Mouse (Mus musculus) liver, embryonic 14.5 days (tissue): Measurements from ENCODE around the gene Rbms3.

ENCODE experiments used
- CTCF ChIP-seq: IDR thresholded peaks from 2 replicates; pipeline ENCODE4 v1.5.1; 2016; ENCODE audit warnings: antibody characterized with exemption, low read depth, control low read depth
- EP300 ChIP-seq: IDR thresholded peaks from 2 replicates; pipeline ENCODE4 v1.6.1; 2016; ENCODE audit warnings: antibody characterized with exemption, low read depth

- no peak for TF ChIP-seq CTCF
- no peak for TF ChIP-seq EP300
Measured at GRCm38 (mm10) chr9:116885617-116886016, 744.1 kb downstream of the Rbms3 start.
